7 mouse cellular contexts compared by ENCODE assay signal in the genomic region with DNA sequence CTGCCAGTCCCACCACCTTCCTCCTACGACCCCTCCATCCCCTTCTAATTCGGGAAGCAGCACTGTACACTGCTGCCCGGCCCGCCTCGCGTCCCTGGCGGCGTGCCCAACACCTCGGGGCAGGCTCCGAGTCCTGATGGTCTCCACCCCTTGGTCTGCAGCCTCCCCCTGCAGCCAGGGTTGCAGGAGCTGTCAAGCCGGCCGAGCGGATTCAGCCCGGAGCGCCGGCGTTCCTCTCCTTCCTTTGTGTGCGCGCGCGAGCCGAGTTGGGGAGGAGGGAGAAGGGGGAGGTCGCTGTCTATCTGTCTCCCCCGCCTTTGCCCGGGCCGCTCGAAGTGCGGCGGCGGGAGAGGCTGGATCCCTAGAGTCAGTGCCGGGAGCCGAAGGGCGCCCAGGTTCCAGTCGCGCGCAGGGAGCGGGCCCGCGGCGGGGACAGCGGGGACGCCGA. TPM values are rescaled to one million over a fixed set of nuclear protein-coding genes. Genes with fewer than 3 reads are reported as not detected.
DNase-seq lines count a peak whose midpoint lies in the region; ATAC-seq lines count a peak whose summit lies in the region.

Gene Chn2, plus strand, starts transcription at position 198 of the 448 bp plus-strand sequence.

- under 1% methylated on average over 38 of the region's 43 CpGs for WGBS in intestine, embryonic 16.5 days
- WGBS in limb, embryonic 10.5 days = under 1% methylated on average over 39 of the region's 43 CpGs
- under 1% methylated on average over 38 of the region's 43 CpGs for WGBS in midbrain, embryonic 10.5 days

- H3K27me3 ChIP-seq in intestine, embryonic 16.5 days (replicated peaks; ENCODE audit: control insufficient read depth, insufficient read depth, low read length) = no peaks in the 10 kb centered on the region
- H3K27me3 ChIP-seq in limb, embryonic 10.5 days (ENCODE audit: low read depth, poor library complexity, severe bottlenecking) = peaks cover 64% of the 10 kb centered on the region
- peaks cover 81% of the 10 kb centered on the region for H3K27me3 ChIP-seq in midbrain, embryonic 10.5 days (ENCODE audit: low read depth, poor library complexity, severe bottlenecking)

- peak; percentile 75 for DNase-seq in adrenal gland, postnatal 10 days
- peak; percentile 89 for DNase-seq in embryo, embryonic 11 days
- peak; percentile 23 to 48 for DNase-seq in gastrocnemius, postnatal 4 days (ENCODE audit: low spot score in 2 of 2)
- peak; percentile 85 for DNase-seq in limb, embryonic 10.5 days (ENCODE audit: low spot score)
- peak; percentile 86 for DNase-seq in midbrain, embryonic 10.5 days (ENCODE audit: low spot score)
- DNase-seq in spleen, postnatal 10 days (ENCODE audit: low spot score in 2 of 2) = peak; percentile 13 to 37

- H3K36me3 ChIP-seq in intestine, embryonic 16.5 days (ENCODE audit: control insufficient read depth, insufficient read depth, low read length) = no peaks in the 10 kb centered on the region
- no peaks in the 10 kb centered on the region for H3K36me3 ChIP-seq in limb, embryonic 10.5 days
- H3K36me3 ChIP-seq in midbrain, embryonic 10.5 days = no peaks in the 10 kb centered on the region

- H3K9ac ChIP-seq in intestine, embryonic 16.5 days (ENCODE audit: low read depth, low read length) = peak within 1 kb of the TSS; percentile 85

- H3K4me3 ChIP-seq in intestine, embryonic 16.5 days (ENCODE audit: low read length) = peak within 1 kb of the TSS; percentile 73
- peak within 1 kb of the TSS; percentile 78 for H3K4me3 ChIP-seq in limb, embryonic 10.5 days
- H3K4me3 ChIP-seq in midbrain, embryonic 10.5 days = peak within 1 kb of the TSS; percentile 66

- ATAC-seq in intestine, embryonic 16.5 days = peak; percentile 75

- H3K4me2 ChIP-seq in intestine, embryonic 16.5 days (ENCODE audit: low read depth, low read length) = peak within 1 kb of the TSS; percentile 94

- H3K27ac ChIP-seq in intestine, embryonic 16.5 days (ENCODE audit: low read length) = peak within 1 kb of the TSS; percentile 77
- peak within 1 kb of the TSS; percentile 91 for H3K27ac ChIP-seq in limb, embryonic 10.5 days
- H3K27ac ChIP-seq in midbrain, embryonic 10.5 days (replicated peaks) = peak within 1 kb of the TSS; percentile 92

- peaks cover 23% of the 10 kb centered on the region for H3K4me1 ChIP-seq in intestine, embryonic 16.5 days (ENCODE audit: control insufficient read depth, insufficient read depth, low read length)
- peaks cover 44% of the 10 kb centered on the region for H3K4me1 ChIP-seq in limb, embryonic 10.5 days
- peaks cover 44% of the 10 kb centered on the region for H3K4me1 ChIP-seq in midbrain, embryonic 10.5 days

- H3K9me3 ChIP-seq in intestine, embryonic 16.5 days (ENCODE audit: control insufficient read depth, low read length) = no peaks in the 10 kb centered on the region
- no peaks in the 10 kb centered on the region for H3K9me3 ChIP-seq in limb, embryonic 10.5 days (replicated peaks)
- no peaks in the 10 kb centered on the region for H3K9me3 ChIP-seq in midbrain, embryonic 10.5 days (replicated peaks)

RNA-seq across cellular contexts. Expression of gene Chn2, which starts in this region (rescaled TPM):
- 10 to 100 TPM in 1 of 2 experiments, 1 to 10 TPM in 1; 9.5 to 12.2 TPM for total RNA-seq in adrenal gland, postnatal 10 days (2021)
- 1 to 10 TPM; 9.6 to 9.8 TPM for total RNA-seq in gastrocnemius, postnatal 4 days (2021)
- polyA plus RNA-seq in intestine, embryonic 16.5 days (2015; fragmentation: Nextera tagmentation; extraction: Ambion mirVana) = 20.2 and 20.8 TPM in 2 replicates
- polyA plus RNA-seq in limb, embryonic 10.5 days (2016; fragmentation: Nextera tagmentation; extraction: Ambion mirVana) = 6.8 and 7.1 TPM in 2 replicates
- polyA plus RNA-seq in midbrain, embryonic 10.5 days (2016; fragmentation: Nextera tagmentation; extraction: Ambion mirVana) = 17.3 and 20.0 TPM in 2 replicates

Comparison
In these comparisons a context has a peak if more than half of its experiments do, and no peak if none do; other contexts are left out.
1. Peak in every context shown above with its lines: DNase-seq, ATAC-seq, H3K4me3 ChIP-seq and H3K27ac ChIP-seq.
2. DNase-seq: peak in every context shown above with its lines; median percentile 89 in embryo, embryonic 11 days; 86 in midbrain, embryonic 10.5 days; 85 in limb, embryonic 10.5 days; 75 in adrenal gland, postnatal 10 days; 36 in gastrocnemius, postnatal 4 days; 25 in spleen, postnatal 10 days.